Mouse (Mus musculus) myocyte (in vitro differentiated cells): ENCODE results near the gene Arhgef26. TPM values are rescaled to one million over a fixed set of nuclear protein-coding genes. Genes with fewer than 3 reads are reported as not detected.

ENCODE experiments used
- H3K27me3 ChIP-seq: one replicate; pipeline ENCODE4 v1.6.1; 2011; ENCODE audit not compliant: control insufficient read depth, insufficient read depth, insufficient read length
- H3K36me3 ChIP-seq: one replicate; pipeline ENCODE4 v1.6.1; 2011; ENCODE audit not compliant: control insufficient read depth, insufficient read depth
- H3K4me2 ChIP-seq: one replicate; pipeline ENCODE4 v1.6.1; 2011; ENCODE audit warnings: low read depth, control low read depth
- H3K4me3 ChIP-seq: one replicate; pipeline ENCODE4 v1.5.1; 2011; ENCODE audit warnings: mild to moderate bottlenecking, control low read depth, moderate library complexity
- H3K79me2 ChIP-seq: one replicate; pipeline ENCODE4 v1.6.1; 2011; ENCODE audit not compliant: control insufficient read depth, insufficient read depth
- H3ac ChIP-seq: one replicate; pipeline ENCODE4 v1.6.1; 2011; ENCODE audit not compliant: control insufficient read depth, insufficient read length
- CEBPB ChIP-seq: IDR thresholded peaks from 2 replicates; pipeline ENCODE4 v1.6.1; 2011; ENCODE audit warnings: mild to moderate bottlenecking, moderate library complexity; ENCODE audit not compliant: poor library complexity, insufficient read depth, severe bottlenecking
- E2F4 ChIP-seq: IDR thresholded peaks from one replicate; pipeline ENCODE4 v1.6.1; 2011; ENCODE audit warnings: mild to moderate bottlenecking, control low read depth, moderate library complexity; ENCODE audit not compliant: insufficient read depth
- MAX ChIP-seq: IDR thresholded peaks from one replicate; pipeline ENCODE4 v1.6.1; 2011; ENCODE audit warnings: low read depth, mild to moderate bottlenecking, control low read depth
- MYOD1 ChIP-seq, 3 experiments: IDR thresholded peaks; one replicate each; pipeline ENCODE4 v1.6.1; 2011; ENCODE audit warnings: control low read depth in 2 of 3, low read depth in 2 of 3, mild to moderate bottlenecking in 2 of 3, moderate library complexity in 1 of 3; ENCODE audit not compliant: insufficient read length in 2 of 3, control insufficient read depth in 1 of 3
- MYOG ChIP-seq, 3 experiments: IDR thresholded peaks; one replicate each; pipeline ENCODE4 v1.6.1; 2011; ENCODE audit warnings: control low read depth in 2 of 3, low read depth in 2 of 3, mild to moderate bottlenecking in 2 of 3; ENCODE audit not compliant: insufficient read length in 2 of 3, control insufficient read depth in 1 of 3, insufficient read depth in 1 of 3
- POLR2A ChIP-seq: IDR thresholded peaks from one replicate; pipeline ENCODE4 v1.6.1; 2011; ENCODE audit warnings: low read depth, mild to moderate bottlenecking, control low read depth, moderate library complexity; ENCODE audit not compliant: insufficient read length
- POLR2AphosphoS2 ChIP-seq: IDR thresholded peaks from one replicate; pipeline ENCODE4 v1.6.1; 2011; ENCODE audit warnings: low read depth, control low read depth; ENCODE audit not compliant: insufficient read length
- REST ChIP-seq: IDR thresholded peaks from one replicate; pipeline ENCODE4 v1.6.1; 2011; ENCODE audit warnings: mild to moderate bottlenecking, control low read depth, moderate library complexity; ENCODE audit not compliant: insufficient read depth, insufficient read length
- SRF ChIP-seq: IDR thresholded peaks from one replicate; pipeline ENCODE4 v1.6.1; 2011; ENCODE audit warnings: low read depth; ENCODE audit not compliant: control insufficient read depth, insufficient read length
- TCF12 ChIP-seq: IDR thresholded peaks from one replicate; pipeline ENCODE4 v1.6.1; 2011; ENCODE audit warnings: mild to moderate bottlenecking, control low read depth; ENCODE audit not compliant: poor library complexity, insufficient read depth, severe bottlenecking
- TCF3 ChIP-seq: IDR thresholded peaks from one replicate; pipeline ENCODE4 v1.6.1; 2011; ENCODE audit warnings: low read depth, control low read depth; ENCODE audit not compliant: insufficient read length
- USF1 ChIP-seq: IDR thresholded peaks from one replicate; pipeline ENCODE4 v1.6.1; 2011; ENCODE audit warnings: low read depth, mild to moderate bottlenecking, control low read depth, moderate library complexity
- polyA plus RNA-seq: library from polyadenylated mRNA; unstranded; fragments of >200 nt; fragmentation: generic; extraction: Trizol; gene quantifications from one replicate; pipeline ENCODE4 v1.2.1, GENCODE M21; 2012; ENCODE audit warnings: missing spikeins

Gene Arhgef26
- polyA plus RNA-seq, 1 experiment = 4.1 TPM

DNA sequence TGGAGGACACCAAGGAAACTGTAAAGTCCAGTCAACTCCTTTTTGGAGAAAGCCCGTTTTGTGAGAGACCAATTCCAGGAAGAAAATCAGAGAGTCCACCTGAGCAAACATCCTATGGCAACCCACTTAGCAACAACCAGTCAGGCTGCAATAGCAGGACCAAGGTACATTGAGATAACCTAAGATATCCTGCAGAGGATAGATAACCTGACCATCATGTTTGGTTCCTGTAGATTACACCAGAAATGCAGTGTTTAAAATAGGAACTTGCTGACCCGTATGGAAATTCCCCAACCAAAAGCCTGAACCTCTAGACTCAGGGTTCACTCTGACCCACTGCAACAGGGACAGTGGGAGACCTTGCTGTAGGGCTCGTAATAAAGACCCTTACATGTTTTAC lies 126.1 kb downstream of the Arhgef26 start:
- peaks cover 74% of the 10 kb centered on the region for H3K36me3 ChIP-seq
- no peaks in the 10 kb centered on the region for H3K79me2 ChIP-seq
- H3K4me2 ChIP-seq = no peak overlapping the region
- TF ChIP-seq TCF12 (no peak), E2F4 (no peak), POLR2AphosphoS2 (no peak)
- no peaks in the 10 kb centered on the region for H3K27me3 ChIP-seq
- no peak overlapping the region for H3ac ChIP-seq
- H3K4me3 ChIP-seq = no peak overlapping the region

DNA sequence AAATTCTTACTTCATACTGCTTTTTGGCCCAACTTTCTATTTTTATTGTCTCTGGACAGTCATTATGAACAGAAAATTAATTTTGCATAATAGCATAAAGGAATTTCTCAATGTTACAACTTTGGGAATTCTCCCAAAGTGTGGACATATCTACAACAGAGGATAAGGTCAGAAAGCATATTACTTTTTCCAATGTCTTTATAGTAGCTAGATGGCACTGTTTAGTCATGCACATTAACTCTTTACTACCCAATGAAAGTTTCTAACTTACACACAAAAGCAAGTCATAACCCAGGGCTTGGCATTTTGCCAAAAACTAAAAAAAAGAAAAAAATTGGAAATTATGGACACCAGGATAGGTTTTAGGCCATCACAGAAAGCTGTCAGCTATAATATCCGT lies 132.0 kb downstream of the Arhgef26 start:
- H3K36me3 ChIP-seq = peaks cover 88% of the 10 kb centered on the region
- TF ChIP-seq POLR2AphosphoS2 = no peak

DNA sequence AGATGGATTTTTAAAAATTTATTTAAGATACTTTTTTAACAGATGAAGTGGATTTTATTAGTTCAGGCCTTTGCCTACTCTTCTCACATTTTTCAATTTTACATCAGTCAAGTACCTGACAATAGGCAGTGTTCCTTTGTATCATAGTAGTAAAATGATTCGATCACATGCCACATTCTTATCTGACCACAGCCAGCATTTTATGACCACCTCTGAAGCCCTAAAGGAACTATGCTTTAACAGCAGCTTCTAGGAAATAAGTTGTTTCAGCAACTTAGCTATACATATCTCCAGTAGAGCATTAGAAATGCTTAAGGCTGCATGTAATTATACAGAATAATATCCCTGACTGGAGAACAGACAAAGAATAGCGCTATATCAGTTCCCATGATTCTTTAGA lies 146.2 kb downstream of the Arhgef26 start:
- no peak overlapping the region for H3K4me3 ChIP-seq
- H3K79me2 ChIP-seq = no peaks in the 10 kb centered on the region
- H3K36me3 ChIP-seq = peaks cover 77% of the 10 kb centered on the region
- no peak overlapping the region for H3K4me2 ChIP-seq
- no peak for TF ChIP-seq CEBPB
- no peak overlapping the region for H3ac ChIP-seq
- H3K27me3 ChIP-seq = no peaks in the 10 kb centered on the region

More for the DNA sequence above, 132.0 kb downstream of the Arhgef26 start:
- H3K79me2 ChIP-seq = no peaks in the 10 kb centered on the region
- H3K4me2 ChIP-seq = no peak overlapping the region
- H3K4me3 ChIP-seq = no peak overlapping the region
- no peak overlapping the region for H3ac ChIP-seq
- no peaks in the 10 kb centered on the region for H3K27me3 ChIP-seq

DNA sequence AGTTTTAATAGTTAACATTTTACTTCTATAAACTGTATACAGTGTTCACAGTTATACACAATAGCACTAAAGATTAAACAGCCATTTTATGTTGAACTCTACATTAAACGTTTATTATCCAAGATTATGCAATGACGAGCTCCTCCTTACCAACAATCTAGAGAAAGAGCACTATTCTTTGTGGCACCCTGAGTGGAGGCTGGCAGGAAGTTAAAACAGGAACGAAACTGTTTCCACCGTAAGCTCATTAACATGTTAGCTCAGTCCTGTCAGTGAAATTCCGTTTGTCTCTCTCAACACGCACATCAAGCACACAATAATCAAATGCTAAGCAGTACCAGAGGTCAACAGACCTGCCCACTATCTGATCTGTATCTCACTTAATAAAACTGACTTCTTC lies 154.4 kb downstream of the Arhgef26 start:
- no peak overlapping the region for H3K4me2 ChIP-seq
- no peak overlapping the region for H3K4me3 ChIP-seq
- no peak overlapping the region for H3ac ChIP-seq
- peaks cover 85% of the 10 kb centered on the region for H3K36me3 ChIP-seq
- TF ChIP-seq REST (no peak), MAX (no peak), SRF (no peak), POLR2AphosphoS2 (no peak), E2F4 (no peak), USF1 (no peak), MYOD1 (IDR thresholded peaks at IDR 0.05; ENCODE audit: control insufficient read depth in 1 of 3, insufficient read length in 2 of 3, low read depth in 2 of 3) (no peak), TCF12 (no peak), CEBPB (no peak), POLR2A (no peak), TCF3 (no peak), MYOG (IDR thresholded peaks at IDR 0.05; ENCODE audit: control insufficient read depth in 1 of 3, insufficient read depth in 1 of 3, insufficient read length in 2 of 3, low read depth in 2 of 3) (no peak)
- H3K79me2 ChIP-seq = no peaks in the 10 kb centered on the region
- no peaks in the 10 kb centered on the region for H3K27me3 ChIP-seq

DNA sequence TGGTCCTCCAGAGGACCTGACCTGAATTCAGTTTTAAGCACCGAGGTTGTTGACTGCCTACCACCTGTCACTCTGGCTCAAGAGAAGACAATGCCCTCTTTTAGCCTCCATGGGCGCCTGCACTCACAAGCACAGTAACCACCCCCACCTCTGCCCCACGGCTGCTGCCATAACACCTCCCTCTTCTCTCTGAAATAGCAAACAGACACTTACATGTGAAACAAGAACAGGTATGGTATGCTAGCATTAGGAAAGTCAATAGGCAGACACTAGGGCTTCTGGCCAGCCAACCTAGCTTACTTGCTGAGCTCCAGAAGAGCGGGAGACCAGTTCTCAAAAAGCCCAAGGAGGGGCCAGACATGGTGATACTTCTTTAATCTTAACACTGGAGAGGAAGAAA lies 161.2 kb downstream of the Arhgef26 start:
- TF ChIP-seq MAX (no peak), POLR2A (no peak), POLR2AphosphoS2 (no peak), CEBPB (no peak), TCF3 (no peak), REST (no peak), MYOG (IDR thresholded peaks at IDR 0.05; ENCODE audit: control insufficient read depth in 1 of 3, insufficient read depth in 1 of 3, insufficient read length in 2 of 3, low read depth in 2 of 3) (no peak), MYOD1 (IDR thresholded peaks at IDR 0.05; ENCODE audit: control insufficient read depth in 1 of 3, insufficient read length in 2 of 3, low read depth in 2 of 3) (peak in 2 of 3 experiments; percentile 10 to 41)
- Histone ChIP-seq H3K4me2 (no peak overlapping the region), H3K36me3 (peaks cover 68% of the 10 kb centered on the region)

DNA sequence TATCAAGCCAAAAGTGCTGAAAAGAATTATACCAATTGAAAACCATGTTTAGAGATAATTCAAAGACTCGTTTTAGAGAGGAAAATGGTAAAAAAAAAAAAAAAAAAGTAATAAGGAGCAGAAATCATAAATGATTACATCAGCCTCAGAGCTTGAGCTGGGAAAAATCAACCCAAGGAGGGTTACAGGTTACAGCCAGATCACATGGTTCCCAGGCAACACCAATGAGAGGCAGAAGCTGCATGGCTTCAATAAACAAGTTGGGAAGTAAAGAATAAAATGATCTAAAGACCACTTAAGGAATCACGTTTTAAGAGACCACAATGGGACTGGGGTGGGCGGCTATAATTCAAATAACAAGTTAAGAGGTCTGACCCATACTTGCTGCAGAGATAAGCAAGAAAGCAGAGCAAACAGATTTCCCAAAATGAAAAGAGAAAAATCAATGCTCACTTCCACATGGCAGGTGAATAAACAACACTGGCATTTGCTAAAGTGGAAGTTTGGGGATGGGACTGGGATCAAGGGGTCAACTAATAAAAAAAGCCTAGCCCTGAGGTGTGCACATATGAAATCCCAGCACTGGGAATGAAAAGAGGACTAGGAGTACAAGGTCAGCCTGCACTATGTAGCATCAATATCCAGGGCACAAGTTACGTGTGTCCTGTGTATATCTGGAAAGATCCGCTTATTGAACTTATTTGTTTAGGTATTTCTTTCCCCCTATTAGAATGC lies 167.2 kb downstream of the Arhgef26 start:
- H3K27me3 ChIP-seq = no peaks in the 10 kb centered on the region
- TF ChIP-seq E2F4 (no peak), USF1 (peak; percentile 8), CEBPB (no peak)
- no peak overlapping the region for H3ac ChIP-seq

More for the DNA sequence above, 161.2 kb downstream of the Arhgef26 start:
- H3K27me3 ChIP-seq = no peaks in the 10 kb centered on the region
- H3ac ChIP-seq = no peak overlapping the region
- no peak overlapping the region for H3K4me3 ChIP-seq
- H3K79me2 ChIP-seq = peaks cover 8% of the 10 kb centered on the region

More for the DNA sequence above, 167.2 kb downstream of the Arhgef26 start:
- Histone ChIP-seq H3K4me2 (peak overlapping the region; percentile 97), H3K79me2 (peaks cover 32% of the 10 kb centered on the region), H3K36me3 (peaks cover 20% of the 10 kb centered on the region), H3K4me3 (peak overlapping the region; percentile 83)
